Mouse (Mus musculus) intestine, postnatal 0 days (tissue): ENCODE measurements around the gene Ebf1. TPM values are rescaled to one million over a fixed set of nuclear protein-coding genes. Genes with fewer than 3 reads are reported as not detected.

Experiments used
- ATAC-seq: fragments of 200-750 bp; cut with Nextera tagmentation; 2 replicates; pipeline ENCODE4 v1.8.0; 2017; ENCODE audit warnings: mild to moderate bottlenecking, moderate TSS enrichment, moderate library complexity
- H3K27ac ChIP-seq: fragments of 300-500 bp; sonication (generic); 2 replicates; pipeline ENCODE4 v1.5.1; 2014; ENCODE audit warnings: mild to moderate bottlenecking, low read depth, low read length, moderate library complexity
- H3K27me3 ChIP-seq: fragments of 300-500 bp; sonication (generic); replicated peaks from 2 replicates; pipeline ENCODE4 v1.6.1; 2014; ENCODE audit warnings: low read length, mixed read lengths; ENCODE audit not compliant: control insufficient read depth, insufficient read depth
- H3K36me3 ChIP-seq: fragments of 300-500 bp; sonication (generic); 2 replicates; pipeline ENCODE4 v1.6.1; 2014; ENCODE audit warnings: mild to moderate bottlenecking, moderate library complexity; ENCODE audit not compliant: control insufficient read depth, insufficient read depth
- H3K4me1 ChIP-seq: fragments of 300-500 bp; sonication (generic); replicated peaks from 2 replicates; pipeline ENCODE4 v1.6.1; 2014; ENCODE audit warnings: antibody characterized with exemption, low read length, mixed read lengths; ENCODE audit not compliant: control insufficient read depth, insufficient read depth
- H3K4me2 ChIP-seq: fragments of 300-500 bp; sonication (generic); replicated peaks from 2 replicates; pipeline ENCODE4 v1.6.1; 2014; ENCODE audit warnings: low read depth, mild to moderate bottlenecking, moderate library complexity
- H3K4me3 ChIP-seq: fragments of 300-500 bp; sonication (generic); 2 replicates; pipeline ENCODE4 v1.5.1; 2014; ENCODE audit warnings: low read depth, low read length
- H3K9ac ChIP-seq: fragments of 300-500 bp; sonication (generic); 2 replicates; pipeline ENCODE4 v1.6.1; 2014; ENCODE audit warnings: mild to moderate bottlenecking, low read depth, low read length
- H3K9me3 ChIP-seq: fragments of 300-500 bp; sonication (generic); 2 replicates; pipeline ENCODE4 v1.6.1; 2016; ENCODE audit warnings: mixed run types; ENCODE audit not compliant: control insufficient read depth
- CTCF ChIP-seq: sonication (generic); IDR thresholded peaks from 2 replicates; pipeline ENCODE4 v1.5.1; 2016; ENCODE audit warnings: low read depth, mild to moderate bottlenecking, control low read depth, antibody characterized with exemption, moderate library complexity
- WGBS: fragments of 180-500 bp; shearing (Covaris S2); extraction: QIAGEN DNeasy Blood & Tissue Kit; methylation state at CpG from one replicate; pipeline ENCODE4 v1.1.7; 2014; 5-methylcytosine and 5-hydroxymethylcytosine counted together
- polyA plus RNA-seq: library from polyadenylated mRNA; unstranded; fragments of >200 nt; fragmentation: Nextera tagmentation; extraction: Ambion mirVana; gene quantifications from 2 replicates; pipeline ENCODE4 v1.2.1, GENCODE M21; 2015

Gene Ebf1
- polyA plus RNA-seq, 1 experiment from 2014 or later: 4.0 TPM

DNA sequence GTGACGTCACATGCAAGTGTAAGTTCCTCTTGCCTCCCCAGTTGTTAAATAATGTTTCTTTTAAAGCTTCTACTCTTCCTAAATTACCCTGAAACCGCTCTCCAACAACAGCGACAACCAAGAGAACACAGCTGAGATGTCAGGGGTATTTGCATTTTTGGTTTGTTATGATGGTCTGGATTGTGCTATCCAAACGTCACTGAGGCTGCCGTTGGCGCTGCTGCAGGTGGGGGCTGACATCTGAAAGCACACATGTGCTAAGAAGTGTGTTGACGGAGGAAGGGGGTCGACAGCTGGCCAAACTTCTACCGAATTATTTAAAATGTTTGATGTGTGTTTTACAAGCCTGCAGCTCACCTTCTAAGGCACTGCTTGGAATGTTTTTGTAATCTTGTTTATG is 39.2 kb upstream of the Ebf1 start:
- H3K27me3 ChIP-seq: no peaks in the 10 kb centered on the region
- ATAC-seq: no peak
- H3K4me1 ChIP-seq: no peaks in the 10 kb centered on the region
- no peaks in the 10 kb centered on the region for H3K36me3 ChIP-seq
- H3K9me3 ChIP-seq: no peaks in the 10 kb centered on the region
- H3K4me2 ChIP-seq: no peak overlapping the region
- no peak overlapping the region for H3K27ac ChIP-seq
- no peak overlapping the region for H3K4me3 ChIP-seq
- no peak overlapping the region for H3K9ac ChIP-seq
- 67% methylated on average over 9 of the region's 9 CpGs for WGBS
- TF ChIP-seq CTCF: no peak

DNA sequence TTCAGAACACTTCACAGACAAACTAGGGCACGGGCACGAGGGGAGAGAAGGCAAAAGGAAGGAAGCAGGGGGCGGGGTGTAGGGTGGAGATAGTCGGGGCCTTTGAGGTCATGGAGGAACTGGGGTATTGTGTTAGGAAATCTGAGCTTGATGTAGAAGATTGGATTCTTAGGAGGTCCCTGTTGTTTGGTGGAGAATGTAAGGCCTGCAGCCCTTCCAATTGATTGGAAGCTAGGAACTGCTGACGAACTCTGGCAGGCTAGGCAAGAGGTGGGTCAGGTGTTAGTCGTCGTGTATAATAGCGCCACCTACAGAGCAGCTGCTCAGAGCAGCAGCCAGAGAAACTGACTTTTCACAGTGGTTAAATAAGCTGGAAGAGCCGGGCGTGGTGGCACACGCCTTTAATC is 35.8 kb upstream of the Ebf1 start:
- no peak; the same call in 1 of the 2 replicates for ATAC-seq
- Histone ChIP-seq H3K27me3 (no peaks in the 10 kb centered on the region), H3K4me1 (no peaks in the 10 kb centered on the region), H3K4me3 (no peak overlapping the region), H3K4me2 (peak overlapping the region; percentile 44), H3K27ac (no peak overlapping the region), H3K36me3 (no peaks in the 10 kb centered on the region), H3K9ac (no peak overlapping the region), H3K9me3 (no peaks in the 10 kb centered on the region)
- TF ChIP-seq CTCF: peak; percentile 72
- 27% methylated on average over 11 of the region's 11 CpGs for WGBS

GRCm38 (mm10) chr11:44586047-44586696 is 30.9 kb upstream of the Ebf1 start:
- H3K4me1 ChIP-seq: no peaks in the 10 kb centered on the region
- H3K9me3 ChIP-seq: no peaks in the 10 kb centered on the region
- no peaks in the 10 kb centered on the region for H3K27me3 ChIP-seq
- TF ChIP-seq CTCF: peak; percentile 92
- WGBS: 10% methylated on average over 3 of the region's 3 CpGs
- no peak overlapping the region for H3K9ac ChIP-seq
- ATAC-seq: no peak
- no peak overlapping the region for H3K4me2 ChIP-seq
- no peaks in the 10 kb centered on the region for H3K36me3 ChIP-seq
- no peak overlapping the region for H3K4me3 ChIP-seq
- H3K27ac ChIP-seq: no peak overlapping the region

DNA sequence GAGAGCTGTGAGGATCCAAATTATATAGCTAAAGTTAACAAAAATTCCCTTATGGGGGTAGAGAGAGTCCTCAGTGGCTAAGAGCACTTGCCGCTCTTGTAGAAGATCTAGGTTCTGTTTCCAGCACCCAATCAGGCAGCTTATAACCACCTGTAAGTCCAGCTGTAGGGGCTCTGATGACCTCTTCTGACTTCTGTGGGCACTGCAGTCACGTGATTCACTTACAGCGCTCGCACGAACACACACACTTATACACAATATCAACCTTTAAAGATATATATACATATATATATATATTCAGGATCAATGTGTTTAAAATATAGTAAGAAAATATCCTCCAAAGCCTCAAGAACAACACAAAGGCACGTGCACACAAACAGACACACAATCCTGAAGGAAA is 24.1 kb upstream of the Ebf1 start:
- no peaks in the 10 kb centered on the region for H3K9me3 ChIP-seq
- TF ChIP-seq CTCF: no peak
- no peaks in the 10 kb centered on the region for H3K27me3 ChIP-seq
- H3K9ac ChIP-seq: no peak overlapping the region
- H3K4me1 ChIP-seq: no peaks in the 10 kb centered on the region
- H3K27ac ChIP-seq: no peak overlapping the region
- no peak for ATAC-seq
- 92% methylated on average over 6 of the region's 6 CpGs for WGBS
- H3K4me3 ChIP-seq: no peak overlapping the region
- H3K4me2 ChIP-seq: no peak overlapping the region
- H3K36me3 ChIP-seq: no peaks in the 10 kb centered on the region

GRCm38 (mm10) chr11:44594768-44595167 is 22.3 kb upstream of the Ebf1 start:
- no peaks in the 10 kb centered on the region for H3K4me1 ChIP-seq
- H3K36me3 ChIP-seq: no peaks in the 10 kb centered on the region
- no peaks in the 10 kb centered on the region for H3K27me3 ChIP-seq
- no peak for ATAC-seq
- TF ChIP-seq CTCF: no peak
- H3K4me2 ChIP-seq: no peak overlapping the region
- H3K4me3 ChIP-seq: no peak overlapping the region
- WGBS: 66% methylated on average over 3 of the region's 3 CpGs
- H3K9me3 ChIP-seq: no peaks in the 10 kb centered on the region
- no peak overlapping the region for H3K9ac ChIP-seq
- no peak overlapping the region for H3K27ac ChIP-seq

GRCm38 (mm10) chr11:44606881-44607280 is 10.2 kb upstream of the Ebf1 start:
- no peaks in the 10 kb centered on the region for H3K4me1 ChIP-seq
- peaks cover 10% of the 10 kb centered on the region for H3K27me3 ChIP-seq
- no peak for ATAC-seq
- no peak overlapping the region for H3K27ac ChIP-seq
- H3K36me3 ChIP-seq: no peaks in the 10 kb centered on the region
- WGBS: 80% methylated on average over 8 of the region's 8 CpGs
- H3K4me3 ChIP-seq: no peak overlapping the region
- H3K4me2 ChIP-seq: no peak overlapping the region
- no peak overlapping the region for H3K9ac ChIP-seq
- no peaks in the 10 kb centered on the region for H3K9me3 ChIP-seq
- no peak for TF ChIP-seq CTCF

DNA sequence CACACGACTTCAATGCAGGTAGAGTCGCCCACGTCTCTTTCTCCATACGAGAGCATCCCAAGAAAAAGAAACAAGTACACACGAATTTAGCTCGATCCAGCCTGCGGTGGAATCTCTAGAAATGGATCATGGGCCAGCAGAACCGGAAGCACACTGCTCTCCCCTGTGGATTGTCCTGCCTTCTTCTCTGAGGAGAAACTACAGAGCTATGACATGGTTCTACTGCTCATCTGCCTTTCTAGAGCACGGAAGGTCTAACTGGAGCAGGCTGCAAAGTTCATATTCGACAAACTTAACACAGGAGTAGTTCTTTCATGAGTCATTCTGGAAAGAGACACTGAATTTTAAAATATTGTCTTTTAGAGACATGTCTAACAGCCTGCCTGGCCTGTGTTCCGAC is 8.5 kb upstream of the Ebf1 start:
- H3K27ac ChIP-seq: no peak overlapping the region
- no peak overlapping the region for H3K9ac ChIP-seq
- TF ChIP-seq CTCF: no peak
- ATAC-seq: no peak
- 78% methylated on average over 11 of the region's 11 CpGs for WGBS
- H3K4me3 ChIP-seq: no peak overlapping the region
- H3K36me3 ChIP-seq: no peaks in the 10 kb centered on the region
- no peaks in the 10 kb centered on the region for H3K4me1 ChIP-seq
- H3K27me3 ChIP-seq: peaks cover 28% of the 10 kb centered on the region
- H3K4me2 ChIP-seq: no peak overlapping the region
- no peaks in the 10 kb centered on the region for H3K9me3 ChIP-seq
